Mouse (Mus musculus) heart, adult 2 months (tissue): Measurements from ENCODE around the gene Apba1.

ENCODE experiments used
- CTCF ChIP-seq: fragments of 200-600 bp; IDR thresholded peaks from 2 replicates; pipeline ENCODE4 v1.8.1; 2022; ENCODE audit warnings: antibody characterized with exemption, mild to moderate bottlenecking, moderate library complexity
- POLR2A ChIP-seq: fragments of 200-500 bp; IDR thresholded peaks from 2 replicates; pipeline ENCODE4 v1.6.1; 2011; ENCODE audit warnings: mild to moderate bottlenecking, low read depth, low read length, control low read depth; ENCODE audit not compliant: insufficient read depth

GRCm38 (mm10) chr19:23801174-23801573 lies 42.5 kb downstream of the Apba1 start:
- TF ChIP-seq CTCF (no peak), POLR2A (peak; percentile 11; the same call in 1 of the 2 replicates)
